Mouse (Mus musculus): Measurements from ENCODE around the gene Igsf8. TPM values are rescaled to one million over a fixed set of nuclear protein-coding genes. Genes with fewer than 3 reads are reported as not detected.
A peak's percentile ranks its signal among the peaks of the same experiment; 100 is the strongest.

Igsf8 gene
- polyA plus RNA-seq, 1 experiment, result 95.3 TPM

DNA sequence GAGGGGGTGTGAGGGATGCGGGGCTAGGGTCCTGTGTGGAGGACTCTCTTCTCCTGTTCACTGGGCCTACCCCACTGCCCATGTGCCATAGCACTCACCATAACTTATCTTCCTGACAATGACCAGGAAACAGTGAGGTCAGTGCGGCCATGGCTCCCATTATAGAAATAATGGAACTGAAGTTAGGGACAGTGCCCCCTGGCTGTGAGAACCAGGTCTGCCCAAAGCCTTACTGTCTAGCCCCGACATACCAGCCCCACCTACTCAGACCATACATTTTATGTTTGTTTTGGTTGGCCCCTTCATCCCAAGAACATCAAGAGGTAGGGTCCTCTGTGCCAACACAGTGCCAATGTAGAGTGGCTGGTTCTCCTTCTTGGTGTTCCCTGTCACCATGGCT, 44.2 kb downstream of the Igsf8 start:
- Histone ChIP-seq H3K36me3 (ENCODE audit: control insufficient read depth, insufficient read depth) (no peaks in the 10 kb centered on the region), H3K79me3 (ENCODE audit: low read depth) (no peaks in the 10 kb centered on the region), H3ac (ENCODE audit: control insufficient read depth, insufficient read length, low read depth) (no peak overlapping the region), H3K79me2 (ENCODE audit: control insufficient read depth, insufficient read depth) (no peaks in the 10 kb centered on the region), H3K27me3 (ENCODE audit: control insufficient read depth, insufficient read depth, insufficient read length) (no peaks in the 10 kb centered on the region), H3K4me3 (ENCODE audit: insufficient read depth, poor library complexity, severe bottlenecking) (no peak overlapping the region)
- TF ChIP-seq MAX (IDR thresholded peaks at IDR 0.05), result no peak
- TF ChIP-seq USF1 (IDR thresholded peaks at IDR 0.05; ENCODE audit: low read depth), result no peak
- TF ChIP-seq CEBPB (IDR thresholded peaks at IDR 0.05; ENCODE audit: low read depth), result no peak
- no peak for TF ChIP-seq CTCF (IDR thresholded peaks at IDR 0.05; ENCODE audit: control insufficient read depth, insufficient read depth, insufficient read length)
- TF ChIP-seq MYOG (IDR thresholded peaks at IDR 0.05; ENCODE audit: control insufficient read depth, extremely low read depth, insufficient read length), result no peak
- TF ChIP-seq MYOD1 (IDR thresholded peaks at IDR 0.05; ENCODE audit: control insufficient read depth, insufficient read length, low read depth), result no peak
- TF ChIP-seq FOSL1 (IDR thresholded peaks at IDR 0.05; ENCODE audit: insufficient read depth, low read length, poor library complexity, severe bottlenecking), result no peak

GRCm38 (mm10) chr1:172306196-172306595, 44.8 kb downstream of the Igsf8 start:
- Histone ChIP-seq H3K27me3 (ENCODE audit: control insufficient read depth, insufficient read depth, insufficient read length) (no peaks in the 10 kb centered on the region), H3K4me3 (ENCODE audit: insufficient read depth, poor library complexity, severe bottlenecking) (no peak overlapping the region), H3ac (ENCODE audit: control insufficient read depth, insufficient read length, low read depth) (no peak overlapping the region), H3K79me3 (ENCODE audit: low read depth) (no peaks in the 10 kb centered on the region), H3K36me3 (ENCODE audit: control insufficient read depth, insufficient read depth) (no peaks in the 10 kb centered on the region), H3K79me2 (ENCODE audit: control insufficient read depth, insufficient read depth) (no peaks in the 10 kb centered on the region)
- TF ChIP-seq MYOG (IDR thresholded peaks at IDR 0.05; ENCODE audit: control insufficient read depth, extremely low read depth, insufficient read length) (no peak), MYOD1 (IDR thresholded peaks at IDR 0.05; ENCODE audit: control insufficient read depth, insufficient read length, low read depth) (peak; percentile 34)

GRCm38 (mm10) chr1:172306885-172307284, 45.4 kb downstream of the Igsf8 start:
- TF ChIP-seq USF1 (IDR thresholded peaks at IDR 0.05; ENCODE audit: low read depth), result no peak
- TF ChIP-seq FOSL1 (IDR thresholded peaks at IDR 0.05; ENCODE audit: insufficient read depth, low read length, poor library complexity, severe bottlenecking), result no peak
- no peak for TF ChIP-seq CTCF (IDR thresholded peaks at IDR 0.05; ENCODE audit: control insufficient read depth, insufficient read depth, insufficient read length)
- TF ChIP-seq MAX (IDR thresholded peaks at IDR 0.05), result no peak
- no peak for TF ChIP-seq CEBPB (IDR thresholded peaks at IDR 0.05; ENCODE audit: low read depth)
- TF ChIP-seq MYOG (IDR thresholded peaks at IDR 0.05; ENCODE audit: control insufficient read depth, extremely low read depth, insufficient read length), result no peak
- Histone ChIP-seq H3K36me3 (ENCODE audit: control insufficient read depth, insufficient read depth) (no peaks in the 10 kb centered on the region), H3ac (ENCODE audit: control insufficient read depth, insufficient read length, low read depth) (no peak overlapping the region), H3K79me3 (ENCODE audit: low read depth) (no peaks in the 10 kb centered on the region), H3K79me2 (ENCODE audit: control insufficient read depth, insufficient read depth) (no peaks in the 10 kb centered on the region), H3K4me3 (ENCODE audit: insufficient read depth, poor library complexity, severe bottlenecking) (no peak overlapping the region), H3K27me3 (ENCODE audit: control insufficient read depth, insufficient read depth, insufficient read length) (no peaks in the 10 kb centered on the region)

GRCm38 (mm10) chr1:172307936-172308335, 46.5 kb downstream of the Igsf8 start:
- no peak overlapping the region for H3ac ChIP-seq (ENCODE audit: control insufficient read depth, insufficient read length, low read depth)
- no peaks in the 10 kb centered on the region for H3K27me3 ChIP-seq (ENCODE audit: control insufficient read depth, insufficient read depth, insufficient read length)
- H3K79me2 ChIP-seq (ENCODE audit: control insufficient read depth, insufficient read depth), result peaks cover 5% of the 10 kb centered on the region
- H3K36me3 ChIP-seq (ENCODE audit: control insufficient read depth, insufficient read depth), result no peaks in the 10 kb centered on the region
- no peaks in the 10 kb centered on the region for H3K79me3 ChIP-seq (ENCODE audit: low read depth)
- no peak for TF ChIP-seq CTCF (IDR thresholded peaks at IDR 0.05; ENCODE audit: control insufficient read depth, insufficient read depth, insufficient read length)
- TF ChIP-seq MYOG (IDR thresholded peaks at IDR 0.05; ENCODE audit: control insufficient read depth, extremely low read depth, insufficient read length), result no peak
- TF ChIP-seq MAX (IDR thresholded peaks at IDR 0.05), result no peak
- no peak for TF ChIP-seq CEBPB (IDR thresholded peaks at IDR 0.05; ENCODE audit: low read depth)
- no peak overlapping the region for H3K4me3 ChIP-seq (ENCODE audit: insufficient read depth, poor library complexity, severe bottlenecking)

DNA sequence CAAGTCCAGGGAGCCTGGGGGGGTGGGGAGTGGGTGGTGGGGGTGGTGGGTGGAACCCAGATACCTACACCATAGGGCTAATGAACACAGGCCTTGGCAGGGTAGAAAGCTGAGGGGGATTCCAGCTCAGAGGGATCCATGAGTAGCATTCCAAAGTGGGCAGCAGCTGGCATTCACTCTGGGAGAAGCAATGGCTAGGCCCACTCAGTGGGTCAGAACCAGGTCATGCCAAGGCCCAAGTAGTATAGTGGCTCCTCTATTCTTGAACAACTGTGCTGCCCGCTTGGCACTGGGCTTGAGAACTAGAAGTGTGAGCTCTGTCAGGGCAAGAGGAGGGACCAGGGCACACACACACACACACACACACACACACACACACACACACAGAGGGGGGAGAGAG, 47.0 kb downstream of the Igsf8 start:
- H3K27me3 ChIP-seq (ENCODE audit: control insufficient read depth, insufficient read depth, insufficient read length), result no peaks in the 10 kb centered on the region
- no peaks in the 10 kb centered on the region for H3K36me3 ChIP-seq (ENCODE audit: control insufficient read depth, insufficient read depth)
- no peaks in the 10 kb centered on the region for H3K79me3 ChIP-seq (ENCODE audit: low read depth)
- TF ChIP-seq USF1 (IDR thresholded peaks at IDR 0.05; ENCODE audit: low read depth), result no peak
- no peak for TF ChIP-seq MYOG (IDR thresholded peaks at IDR 0.05; ENCODE audit: control insufficient read depth, extremely low read depth, insufficient read length)
- TF ChIP-seq FOSL1 (IDR thresholded peaks at IDR 0.05; ENCODE audit: insufficient read depth, low read length, poor library complexity, severe bottlenecking), result no peak
- TF ChIP-seq MYOD1 (IDR thresholded peaks at IDR 0.05; ENCODE audit: control insufficient read depth, insufficient read length, low read depth), result no peak
- peaks cover 10% of the 10 kb centered on the region for H3K79me2 ChIP-seq (ENCODE audit: control insufficient read depth, insufficient read depth)
- H3ac ChIP-seq (ENCODE audit: control insufficient read depth, insufficient read length, low read depth), result no peak overlapping the region
- H3K4me3 ChIP-seq (ENCODE audit: insufficient read depth, poor library complexity, severe bottlenecking), result no peak overlapping the region

GRCm38 (mm10) chr1:172309699-172310398, 48.4 kb downstream of the Igsf8 start:
- H3K4me3 ChIP-seq (ENCODE audit: insufficient read depth, poor library complexity, severe bottlenecking), result peak overlapping the region; percentile 0
- H3K36me3 ChIP-seq (ENCODE audit: control insufficient read depth, insufficient read depth), result no peaks in the 10 kb centered on the region
- H3K79me3 ChIP-seq (ENCODE audit: low read depth), result peaks cover 3% of the 10 kb centered on the region
- peak; percentile 16 for TF ChIP-seq MYOD1 (IDR thresholded peaks at IDR 0.05; ENCODE audit: control insufficient read depth, insufficient read length, low read depth)
- TF ChIP-seq MAX (IDR thresholded peaks at IDR 0.05), result peak; percentile 99
- TF ChIP-seq MYOG (IDR thresholded peaks at IDR 0.05; ENCODE audit: control insufficient read depth, extremely low read depth, insufficient read length), result no peak
- no peak for TF ChIP-seq CEBPB (IDR thresholded peaks at IDR 0.05; ENCODE audit: low read depth)
- no peak for TF ChIP-seq USF1 (IDR thresholded peaks at IDR 0.05; ENCODE audit: low read depth)
- no peak for TF ChIP-seq FOSL1 (IDR thresholded peaks at IDR 0.05; ENCODE audit: insufficient read depth, low read length, poor library complexity, severe bottlenecking)
- TF ChIP-seq CTCF (IDR thresholded peaks at IDR 0.05; ENCODE audit: control insufficient read depth, insufficient read depth, insufficient read length), result peak; percentile 79
- H3K27me3 ChIP-seq (ENCODE audit: control insufficient read depth, insufficient read depth, insufficient read length), result no peaks in the 10 kb centered on the region
- peak overlapping the region; percentile 82 for H3ac ChIP-seq (ENCODE audit: control insufficient read depth, insufficient read length, low read depth)
- H3K79me2 ChIP-seq (ENCODE audit: control insufficient read depth, insufficient read depth), result peaks cover 16% of the 10 kb centered on the region

Data from C2C12 (cell line).